Mouse (Mus musculus): ENCODE data around the gene D1Ertd622e.

Gene D1Ertd622e

DNA sequence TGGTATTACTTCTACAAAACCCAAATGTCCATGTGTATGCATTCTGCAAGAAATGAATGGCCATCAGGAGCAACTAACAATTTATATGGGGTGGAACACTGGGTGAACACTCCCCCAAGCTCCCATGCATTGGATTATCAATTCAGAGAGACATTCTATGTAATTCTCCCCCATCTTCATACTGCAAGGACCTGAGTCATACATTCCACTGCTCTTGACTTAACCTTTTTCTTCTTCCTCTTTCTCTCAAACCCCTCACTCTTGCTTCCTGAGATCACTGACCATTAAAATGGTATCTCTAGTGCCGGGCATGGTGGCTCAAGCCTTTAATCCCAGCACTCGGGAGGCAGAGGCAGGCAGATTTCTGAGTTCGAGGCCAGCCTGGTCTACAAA is 83.9 kb downstream of the D1Ertd622e start:
- DNase-seq: no peak

DNA sequence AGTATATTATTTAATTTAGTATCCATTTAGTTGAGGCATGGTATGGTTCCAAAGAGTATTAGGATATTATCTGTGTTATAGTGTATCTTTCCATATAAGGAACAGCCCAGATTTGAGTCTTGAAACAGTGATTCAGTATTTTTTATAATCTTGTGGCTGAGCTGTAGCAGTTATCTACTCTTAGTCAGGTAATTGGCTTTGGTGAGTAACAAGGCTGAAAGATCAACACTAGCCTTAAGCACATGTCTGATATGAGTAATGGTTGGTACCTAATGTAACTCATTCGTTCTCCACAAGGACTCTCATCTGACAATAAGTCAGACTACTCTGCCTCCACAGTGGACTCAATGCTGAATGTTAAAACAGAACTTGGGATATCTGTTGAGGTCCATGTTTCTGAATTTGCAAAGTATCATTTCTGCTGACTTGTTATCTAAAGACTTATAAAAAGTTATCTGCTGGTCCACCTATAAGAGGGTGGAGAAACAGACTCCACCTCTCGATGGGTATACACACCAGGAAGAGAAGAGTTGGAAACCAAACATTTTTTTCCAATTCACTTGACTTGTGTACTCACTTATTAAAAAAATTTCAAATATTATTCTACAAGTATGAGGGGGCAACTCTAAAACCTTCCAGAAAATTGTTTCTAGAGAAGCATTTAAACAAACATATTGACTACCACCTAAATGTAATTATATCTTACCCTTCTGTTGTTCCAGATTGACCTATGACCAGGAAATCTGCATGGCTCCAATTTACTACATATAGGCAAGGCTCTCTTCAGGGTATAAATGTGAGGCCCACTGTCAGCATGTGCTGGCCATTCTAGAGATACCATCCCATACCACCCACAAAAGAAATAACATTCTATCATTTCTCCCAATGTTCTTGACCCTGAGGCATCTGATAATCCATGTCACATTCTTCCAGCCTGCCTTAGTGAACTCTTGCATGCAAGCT is 84.5 kb downstream of the D1Ertd622e start:
- DNase-seq: no peak

DNA sequence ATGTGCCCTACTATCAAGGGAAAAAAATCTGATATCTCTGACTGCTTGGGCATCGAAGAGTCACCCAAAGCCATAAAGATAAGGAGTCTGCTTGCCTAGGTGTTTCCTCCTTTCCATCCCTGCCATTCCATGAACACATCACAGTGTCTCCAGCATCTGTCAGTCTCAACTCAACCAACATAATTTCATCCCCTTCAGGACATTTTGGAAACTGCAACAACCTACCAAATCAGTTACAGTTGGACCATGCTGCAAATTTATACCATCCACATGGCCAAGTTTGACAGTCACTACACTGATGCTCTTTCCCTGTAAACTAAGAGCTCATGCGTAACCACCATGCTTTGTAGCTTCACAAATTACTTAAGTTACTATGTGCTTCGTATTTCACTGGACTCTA is 85.3 kb downstream of the D1Ertd622e start:
- DNase-seq: no peak

DNA sequence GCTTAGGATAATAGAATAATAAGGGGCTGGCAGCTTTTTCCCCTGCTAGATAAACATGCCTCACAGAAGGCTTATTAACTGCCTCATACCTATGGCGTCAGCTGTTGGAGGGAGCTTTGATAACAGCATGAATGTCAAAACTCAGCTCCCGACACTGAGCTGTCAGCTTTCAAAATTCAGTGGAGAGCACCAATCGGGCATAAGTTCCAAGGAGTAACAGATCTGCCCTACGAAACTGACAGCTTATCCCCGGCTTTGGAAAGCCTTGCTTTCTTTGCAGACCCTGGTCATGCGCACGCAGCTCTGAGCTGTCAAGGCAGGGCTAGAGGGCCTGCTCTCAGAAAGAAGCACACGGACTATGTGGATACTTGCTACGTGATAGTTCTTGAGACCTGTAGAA is 91.1 kb downstream of the D1Ertd622e start:
- DNase-seq: no peak

DNA sequence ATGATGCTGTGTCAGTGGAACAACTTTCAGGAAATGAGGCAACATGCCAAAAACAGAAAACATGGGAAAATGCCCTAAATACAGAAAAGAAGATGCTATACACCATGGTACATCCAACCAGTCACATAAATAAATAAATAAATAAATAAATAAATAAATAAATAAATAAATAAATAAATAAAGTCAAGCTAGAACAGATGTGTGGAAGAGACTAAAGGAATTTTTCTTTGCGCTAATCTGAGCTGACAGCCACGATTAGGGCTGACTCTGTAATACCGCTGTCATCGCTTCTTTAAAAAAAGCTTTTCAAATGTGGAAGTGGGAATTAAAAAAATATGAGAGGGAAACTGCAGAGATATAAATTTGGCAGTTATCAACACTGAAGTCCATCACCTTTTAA is 93.9 kb downstream of the D1Ertd622e start:
- DNase-seq: no peak

DNA sequence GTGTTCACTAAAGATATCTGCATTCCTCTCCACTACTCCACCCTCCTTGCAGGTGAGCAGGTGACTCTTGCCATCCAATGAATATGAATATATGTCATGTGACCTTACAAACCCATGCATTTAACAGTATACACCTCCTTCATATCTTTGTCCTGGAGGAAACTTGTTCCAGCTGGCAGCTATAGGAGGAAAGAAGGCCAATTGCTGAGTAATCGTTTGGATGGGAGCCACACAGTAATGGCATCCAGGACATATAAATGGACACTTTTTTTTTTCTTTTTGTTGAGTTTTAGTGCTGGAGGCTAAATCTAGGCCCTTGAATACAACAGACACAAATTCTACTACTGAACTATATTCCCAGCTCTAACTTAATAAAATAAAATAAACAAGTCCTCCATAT is 97.2 kb downstream of the D1Ertd622e start:
- no peak for DNase-seq

DNA sequence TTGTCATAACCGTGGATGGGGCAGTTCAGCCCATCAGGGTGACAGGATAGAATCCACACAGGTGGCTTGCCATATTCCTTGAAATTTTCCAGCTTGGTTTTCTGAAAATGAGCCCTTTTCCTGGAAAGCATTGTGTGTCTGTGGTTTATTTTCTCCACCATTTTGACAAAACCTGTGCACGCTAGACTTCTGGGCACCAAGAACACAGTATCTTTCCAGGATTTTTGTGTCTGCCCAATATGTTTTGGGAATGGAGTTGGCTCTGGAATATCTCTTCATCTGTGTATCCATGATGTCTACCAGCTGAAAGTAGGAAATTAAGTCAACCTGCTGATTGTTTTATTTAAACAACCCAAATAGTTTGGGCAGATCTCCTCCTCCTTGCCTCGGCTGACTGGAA is 99.0 kb downstream of the D1Ertd622e start:
- DNase-seq: no peak
